8 mouse cellular contexts compared by ENCODE assay signal in genomic region chr13:101540391-101541191, GRCm38 (mm10).
A peak's percentile ranks its signal among the peaks of the same experiment; 100 is the strongest.
DNase-seq lines count a peak whose midpoint lies in the region; TF ChIP-seq lines count a peak whose summit lies in the region.

No protein-coding gene starts in this region.

- no peaks in the 10 kb centered on the region for H3K27me3 ChIP-seq in heart, adult 2 months (ENCODE audit: control insufficient read depth, insufficient read depth, low read length)
- H3K27me3 ChIP-seq in C2C12 (ENCODE audit: control insufficient read depth, insufficient read depth, insufficient read length), result no peaks in the 10 kb centered on the region
- no peaks in the 10 kb centered on the region for H3K27me3 ChIP-seq in embryonic facial prominence, embryonic 10.5 days (replicated peaks; ENCODE audit: low read depth, poor library complexity, severe bottlenecking)

- no peak for TF ChIP-seq EP300 in heart, adult 2 months (IDR thresholded peaks at IDR 0.05; ENCODE audit: insufficient read depth, low read depth, low read length)

- intact Hi-C loops in heart, adult 2 months (cut with DNase I), result no loop called here

- peak; percentile 22 to 36 for DNase-seq in heart, adult 2 months
- no peak for DNase-seq in heart, adult 9 months (ENCODE audit: low spot score in 2 of 2)
- no peak for DNase-seq in embryonic facial prominence, embryonic 10.5 days (ENCODE audit: low spot score)
- peak; percentile 25 to 46 for DNase-seq in layer of hippocampus, adult 8-10 months (ENCODE audit: low spot score in 2 of 2)
- DNase-seq in lung, postnatal 14 days, result peak; percentile 28
- DNase-seq in thymus, postnatal 14 days, result peak; percentile 77
- DNase-seq in gastrocnemius, adult 8-10 months (ENCODE audit: low spot score in 2 of 2), result no peak

- no peak overlapping the region for H3K9ac ChIP-seq in heart, adult 2 months (ENCODE audit: low read depth, low read length)

- no peak overlapping the region for H3ac ChIP-seq in C2C12 (ENCODE audit: control insufficient read depth, insufficient read length, low read depth)

- no peaks in the 10 kb centered on the region for H3K79me2 ChIP-seq in heart, adult 2 months (replicated peaks; ENCODE audit: control insufficient read depth, insufficient read depth, low read length)
- no peaks in the 10 kb centered on the region for H3K79me2 ChIP-seq in C2C12 (ENCODE audit: control insufficient read depth, insufficient read depth)

- no peaks in the 10 kb centered on the region for H3K36me3 ChIP-seq in heart, adult 2 months (ENCODE audit: control insufficient read depth, insufficient read depth, low read length)
- no peaks in the 10 kb centered on the region for H3K36me3 ChIP-seq in C2C12 (ENCODE audit: control insufficient read depth, insufficient read depth)
- H3K36me3 ChIP-seq in embryonic facial prominence, embryonic 10.5 days (replicated peaks), result no peaks in the 10 kb centered on the region

- H3K4me1 ChIP-seq in heart, adult 2 months (ENCODE audit: control insufficient read depth, insufficient read depth, low read length), result peaks cover 5% of the 10 kb centered on the region
- H3K4me1 ChIP-seq in embryonic facial prominence, embryonic 10.5 days, result peaks cover 28% of the 10 kb centered on the region

- no peaks in the 10 kb centered on the region for H3K9me3 ChIP-seq in embryonic facial prominence, embryonic 10.5 days

- H3K79me3 ChIP-seq in C2C12 (ENCODE audit: low read depth), result no peaks in the 10 kb centered on the region

- no peak overlapping the region for H3K27ac ChIP-seq in heart, adult 2 months
- H3K27ac ChIP-seq in embryonic facial prominence, embryonic 10.5 days (replicated peaks), result peak overlapping the region; percentile 19

- no peak for TF ChIP-seq POLR2A in heart, adult 2 months (IDR thresholded peaks at IDR 0.05; ENCODE audit: insufficient read depth, low read depth, low read length)

- no peak for TF ChIP-seq CTCF in heart, adult 2 months (IDR thresholded peaks at IDR 0.05)
- no peak for TF ChIP-seq CTCF in C2C12 (IDR thresholded peaks at IDR 0.05; ENCODE audit: control insufficient read depth, insufficient read depth, insufficient read length)

- H3K4me3 ChIP-seq in heart, adult 2 months, result no peak overlapping the region
- H3K4me3 ChIP-seq in C2C12 (ENCODE audit: insufficient read depth, poor library complexity, severe bottlenecking), result no peak overlapping the region
- no peak overlapping the region for H3K4me3 ChIP-seq in embryonic facial prominence, embryonic 10.5 days

- WGBS in heart, adult 2 months, result 28% methylated on average over 14 of the region's 14 CpGs
- 47% methylated on average over 14 of the region's 14 CpGs for WGBS in embryonic facial prominence, embryonic 10.5 days

TF ChIP-seq in C2C12, 6 proteins besides CTCF, POLR2A, EP300 and RAD21:
- TF ChIP-seq USF1 (IDR thresholded peaks at IDR 0.05; ENCODE audit: low read depth), result peak; percentile 42
- no peak for TF ChIP-seq CEBPB (IDR thresholded peaks at IDR 0.05; ENCODE audit: low read depth)
- TF ChIP-seq FOSL1 (IDR thresholded peaks at IDR 0.05; ENCODE audit: insufficient read depth, low read length, poor library complexity, severe bottlenecking), result no peak
- no peak for TF ChIP-seq MYOG (IDR thresholded peaks at IDR 0.05; ENCODE audit: control insufficient read depth, extremely low read depth, insufficient read length)

Comparison
In these comparisons a context has a peak if more than half of its experiments do, and no peak if none do; other contexts are left out.
1. DNase-seq: peak in heart, adult 2 months (2 of 2), layer of hippocampus, adult 8-10 months (2 of 2), lung, postnatal 14 days (single experiment) and thymus, postnatal 14 days (single experiment); none in heart, adult 9 months (0 of 2), embryonic facial prominence, embryonic 10.5 days (single experiment) and gastrocnemius, adult 8-10 months (0 of 2).